Mouse (Mus musculus) lung, embryonic 15.5 days (tissue): ENCODE measurements at regions not wholly inside any gene's neighbourhood (a gene's known extent, or its start where the extent isn't known, plus 50 kb on each side); places are given as distances from the start of the nearest gene placed in this dataset.
"Not testable (repeated sequence)": the region's sequence is repeated elsewhere in the genome, so short reads cannot be mapped to it uniquely, and the experiment has no call there.

Experiments
- ATAC-seq: fragments of 200-750 bp; cut with Nextera tagmentation; 2 replicates; pipeline ENCODE4 v1.8.0; 2017; ENCODE audit warnings: moderate number of reproducible peaks, borderline replicate concordance; ENCODE audit not compliant: low FRiP score, low TSS enrichment; ENCODE audit errors: extremely low read depth
- H3K27ac ChIP-seq: fragments of 300-500 bp; sonication (generic); 2 replicates; pipeline ENCODE4 v1.5.1; 2015; ENCODE audit warnings: moderate library complexity, mild to moderate bottlenecking, inconsistent platforms
- H3K27me3 ChIP-seq: fragments of 300-500 bp; sonication (generic); 2 replicates; pipeline ENCODE4 v1.6.1; 2015; ENCODE audit warnings: inconsistent platforms
- H3K36me3 ChIP-seq: fragments of 300-500 bp; sonication (generic); 2 replicates; pipeline ENCODE4 v1.6.1; 2015; ENCODE audit warnings: inconsistent platforms
- H3K4me1 ChIP-seq: fragments of 300-500 bp; sonication (generic); 2 replicates; pipeline ENCODE4 v1.6.1; 2015; ENCODE audit warnings: inconsistent platforms
- H3K4me2 ChIP-seq: fragments of 300-500 bp; sonication (generic); 2 replicates; pipeline ENCODE4 v1.6.1; 2015; ENCODE audit warnings: inconsistent platforms, mild to moderate bottlenecking, moderate library complexity
- H3K4me3 ChIP-seq: fragments of 300-500 bp; sonication (generic); 2 replicates; pipeline ENCODE4 v1.5.1; 2015; ENCODE audit warnings: mild to moderate bottlenecking, inconsistent platforms
- H3K9ac ChIP-seq: fragments of 300-500 bp; sonication (generic); 2 replicates; pipeline ENCODE4 v1.6.1; 2015; ENCODE audit warnings: inconsistent platforms
- H3K9me3 ChIP-seq: fragments of 300-500 bp; sonication (generic); 2 replicates; pipeline ENCODE4 v1.6.1; 2016; ENCODE audit warnings: inconsistent platforms
- WGBS: fragments of 180-500 bp; shearing (Covaris S2); methylation state at CpG from one replicate; pipeline ENCODE4 v1.1.7; 2015; 5-methylcytosine and 5-hydroxymethylcytosine counted together

DNA sequence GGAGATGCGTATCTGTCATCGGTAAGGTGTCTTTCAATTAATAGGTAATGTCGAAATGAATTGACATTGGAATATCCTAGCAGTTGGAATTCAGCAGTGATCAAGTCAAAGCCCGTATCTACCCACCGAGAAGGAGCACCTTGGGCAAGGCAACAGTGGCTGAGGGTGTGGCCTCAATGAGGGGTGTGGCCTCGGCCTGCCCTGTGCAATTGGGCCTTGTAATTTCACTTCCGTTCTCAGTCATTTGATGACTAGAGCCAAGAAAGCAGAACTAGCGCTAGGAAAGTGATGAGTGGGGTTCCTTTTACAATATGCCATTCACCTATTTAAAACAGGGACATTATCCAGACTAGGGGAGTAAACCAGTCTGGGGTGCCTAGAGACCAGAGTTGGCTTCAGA, 77.6 kb downstream of the Elovl4 start:
- H3K9ac ChIP-seq = no peak overlapping the region
- no peaks in the 10 kb centered on the region for H3K27me3 ChIP-seq
- no peak overlapping the region for H3K4me2 ChIP-seq
- 0 out of 2 replicates have a peak, but pooled peaks cover 3% of the 10 kb centered on the region for H3K4me1 ChIP-seq
- no peak for ATAC-seq
- H3K9me3 ChIP-seq = no peaks in the 10 kb centered on the region
- H3K36me3 ChIP-seq = no peaks in the 10 kb centered on the region
- no peak overlapping the region for H3K4me3 ChIP-seq
- WGBS = 83% methylated on average over 8 of the region's 8 CpGs
- H3K27ac ChIP-seq = no peak overlapping the region

DNA sequence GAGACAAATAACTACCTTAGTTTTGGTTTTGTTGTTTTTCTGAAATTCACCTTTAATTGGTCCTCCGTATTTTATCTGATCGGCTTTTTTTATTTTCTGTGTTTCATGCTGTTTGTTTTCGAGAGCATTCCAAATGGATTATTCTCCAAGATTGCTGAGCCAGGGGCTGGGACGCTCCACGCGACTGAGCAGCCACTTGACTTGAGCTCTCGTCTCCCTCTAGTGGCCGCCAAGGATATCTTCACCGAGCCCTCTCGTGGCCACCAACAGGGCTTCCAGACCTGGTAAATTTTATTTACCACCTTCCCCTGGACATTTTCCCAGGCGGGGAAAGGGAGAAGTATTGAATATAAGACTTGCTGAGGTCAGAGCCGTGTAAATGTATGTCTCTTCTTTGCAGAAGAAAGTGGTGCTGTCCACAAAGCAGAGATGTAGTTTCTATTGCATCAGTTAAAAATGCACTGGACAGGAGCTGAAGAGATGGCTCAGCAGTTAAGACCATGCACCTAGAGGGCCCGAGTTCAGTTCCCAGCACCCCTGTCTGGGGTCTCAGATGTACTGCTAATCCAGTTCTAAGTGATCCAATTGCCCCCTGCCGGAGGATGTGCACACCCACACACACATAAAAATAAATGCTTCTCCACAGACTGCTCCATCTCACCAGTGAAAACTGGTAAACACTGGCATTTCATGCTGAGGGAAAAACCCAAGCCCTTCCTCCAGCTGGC, 78.5 kb downstream of the Elovl4 start:
- H3K27ac ChIP-seq = no peak overlapping the region
- no peak overlapping the region for H3K9ac ChIP-seq
- H3K36me3 ChIP-seq = no peaks in the 10 kb centered on the region
- ATAC-seq = peak; percentile 85; the same call in 1 of the 2 replicates
- peak overlapping the region; percentile 64 for H3K4me2 ChIP-seq
- peak overlapping the region; percentile 33 for H3K4me3 ChIP-seq
- H3K9me3 ChIP-seq = no peaks in the 10 kb centered on the region
- H3K4me1 ChIP-seq = 0 out of 2 replicates have a peak, but pooled peaks cover 3% of the 10 kb centered on the region
- no peaks in the 10 kb centered on the region for H3K27me3 ChIP-seq
- 11% methylated on average over 14 of the region's 14 CpGs for WGBS

DNA sequence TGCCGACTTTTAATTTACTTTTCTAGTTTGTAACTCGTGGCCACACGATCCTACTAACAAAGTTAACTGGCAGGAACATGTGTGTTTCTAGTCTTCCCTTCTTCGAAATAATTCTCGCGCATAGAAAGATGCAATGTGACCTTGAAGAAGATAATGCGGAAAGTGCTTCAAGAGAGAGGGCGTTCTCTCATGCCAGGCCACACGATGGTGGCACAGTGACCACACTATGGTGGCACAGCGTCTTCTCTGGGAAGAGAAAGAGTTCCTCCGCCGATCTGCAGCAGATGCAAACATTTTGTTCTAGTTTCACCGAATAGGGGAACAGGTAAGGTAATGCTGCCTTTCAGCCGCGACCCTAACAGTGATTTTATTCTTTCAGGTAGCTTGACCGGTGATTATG, 79.1 kb downstream of the Elovl4 start:
- no peaks in the 10 kb centered on the region for H3K27me3 ChIP-seq
- H3K4me1 ChIP-seq = 0 out of 2 replicates have a peak, but pooled peaks cover 3% of the 10 kb centered on the region
- ATAC-seq = no peak
- peak overlapping the region; percentile 33 for H3K4me3 ChIP-seq
- no peaks in the 10 kb centered on the region for H3K9me3 ChIP-seq
- H3K36me3 ChIP-seq = no peaks in the 10 kb centered on the region
- H3K9ac ChIP-seq = no peak overlapping the region
- WGBS = 41% methylated on average over 16 of the region's 16 CpGs
- peak overlapping the region; percentile 64 for H3K4me2 ChIP-seq
- H3K27ac ChIP-seq = no peak overlapping the region

DNA sequence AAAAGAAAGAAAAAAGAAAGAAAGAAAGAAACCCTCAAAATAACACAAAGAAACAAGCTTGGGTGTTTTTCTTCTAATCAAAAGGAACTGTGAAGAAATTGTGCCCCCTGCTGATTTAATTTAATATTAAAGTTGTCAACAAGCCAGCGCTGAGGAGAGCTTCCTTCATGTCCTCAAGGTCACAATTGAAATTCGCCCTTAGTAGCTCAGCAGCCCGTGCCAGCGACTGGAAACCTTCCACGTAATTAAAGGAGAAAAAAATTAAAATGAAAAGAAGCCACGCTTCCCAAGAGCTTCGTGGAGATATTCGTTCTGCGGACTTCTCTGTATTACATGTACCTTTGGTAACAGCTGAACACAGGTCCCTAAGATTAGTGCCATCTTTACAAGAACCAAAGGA, 80.0 kb downstream of the Elovl4 start:
- Histone ChIP-seq H3K9ac (no peak overlapping the region), H3K9me3 (no peaks in the 10 kb centered on the region), H3K36me3 (no peaks in the 10 kb centered on the region), H3K4me1 (0 out of 2 replicates have a peak, but pooled peaks cover 3% of the 10 kb centered on the region), H3K4me2 (peak overlapping the region; percentile 29; the same call in 1 of the 2 replicates), H3K4me3 (no peak overlapping the region), H3K27me3 (no peaks in the 10 kb centered on the region), H3K27ac (no peak overlapping the region)
- ATAC-seq = no peak
- WGBS = 42% methylated on average over 9 of the region's 9 CpGs

DNA sequence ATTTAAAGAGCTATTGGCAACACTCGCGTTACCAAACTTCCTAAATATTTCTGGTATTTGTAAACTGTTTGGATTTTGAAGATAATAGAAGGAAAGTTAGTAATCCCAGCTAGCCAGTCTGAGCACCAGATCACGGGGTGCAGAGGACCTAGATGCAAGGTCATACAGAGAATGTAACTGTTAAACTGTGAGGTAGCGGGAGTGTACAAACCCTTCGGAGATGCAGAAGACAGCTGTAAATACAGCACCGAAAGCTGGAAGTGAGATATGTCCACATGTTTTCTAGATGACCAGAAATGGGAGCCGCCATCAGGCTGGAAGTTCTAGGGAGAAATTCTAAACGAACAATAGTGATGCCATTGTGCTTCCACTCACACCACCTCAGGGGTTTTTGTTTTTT, 80.5 kb downstream of the Elovl4 start:
- Histone ChIP-seq H3K27ac (peak overlapping the region; percentile 38; the same call in 1 of the 2 replicates), H3K36me3 (no peaks in the 10 kb centered on the region), H3K9me3 (no peaks in the 10 kb centered on the region), H3K4me1 (0 out of 2 replicates have a peak, but pooled peaks cover 3% of the 10 kb centered on the region), H3K4me2 (peak overlapping the region; percentile 29), H3K27me3 (no peaks in the 10 kb centered on the region), H3K4me3 (no peak overlapping the region), H3K9ac (no peak overlapping the region)
- ATAC-seq = peak; percentile 53; the same call in 1 of the 2 replicates
- 27% methylated on average over 8 of the region's 8 CpGs for WGBS

DNA sequence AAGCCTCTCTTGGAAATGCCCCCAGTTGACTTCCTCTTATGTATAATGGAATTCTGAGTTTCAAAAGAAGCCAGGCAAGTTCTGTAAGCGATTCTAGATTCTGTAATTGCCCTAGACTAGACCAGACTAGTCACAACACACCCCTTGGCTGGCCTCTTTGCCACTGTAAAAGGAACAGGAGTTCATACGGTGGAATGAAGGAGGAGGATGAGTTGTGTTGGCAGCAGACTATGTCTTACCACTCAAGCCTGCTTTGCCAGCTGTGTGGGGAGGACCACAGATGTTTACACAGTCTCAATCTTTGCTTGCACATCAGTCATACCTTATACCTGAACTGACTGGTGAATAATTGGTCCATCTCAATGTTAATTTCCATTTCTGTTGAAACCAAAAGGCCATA, 85.1 kb downstream of the Elovl4 start:
- Histone ChIP-seq H3K9me3 (no peaks in the 10 kb centered on the region), H3K27ac (no peak overlapping the region)

DNA sequence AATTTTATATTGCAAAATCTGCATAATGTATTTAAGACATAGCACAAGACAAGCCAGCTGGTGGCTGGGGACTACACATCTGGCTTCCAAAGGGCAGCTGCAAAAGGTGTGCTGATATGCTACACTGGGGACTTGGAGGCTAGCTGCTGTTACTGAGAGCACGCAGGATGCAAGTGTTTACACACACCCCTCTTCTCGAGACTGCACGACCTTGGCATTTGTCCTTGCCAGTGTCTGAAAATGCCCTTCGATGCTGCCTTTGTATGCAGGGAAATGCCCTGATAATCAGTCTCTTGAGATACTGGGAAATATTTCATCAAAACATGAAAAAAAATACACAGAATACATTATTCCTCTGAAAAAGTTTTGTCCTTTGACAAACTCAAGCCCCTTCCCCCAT, 86.3 kb downstream of the Elovl4 start:
- H3K4me2 ChIP-seq = no peak overlapping the region
- no peak overlapping the region for H3K27ac ChIP-seq
- H3K9ac ChIP-seq = no peak overlapping the region
- H3K27me3 ChIP-seq = no peaks in the 10 kb centered on the region
- 31% methylated on average over 4 of the region's 4 CpGs for WGBS
- no peak overlapping the region for H3K4me3 ChIP-seq
- no peaks in the 10 kb centered on the region for H3K36me3 ChIP-seq
- ATAC-seq = no peak
- no peaks in the 10 kb centered on the region for H3K9me3 ChIP-seq
- H3K4me1 ChIP-seq = no peaks in the 10 kb centered on the region

More for the DNA sequence above, 85.1 kb downstream of the Elovl4 start:
- Histone ChIP-seq H3K4me3 (no peak overlapping the region), H3K27me3 (no peaks in the 10 kb centered on the region), H3K4me1 (no peaks in the 10 kb centered on the region), H3K4me2 (no peak overlapping the region), H3K9ac (no peak overlapping the region), H3K36me3 (no peaks in the 10 kb centered on the region)
- ATAC-seq = no peak
- WGBS = 49% methylated on average over 2 of the region's 2 CpGs

DNA sequence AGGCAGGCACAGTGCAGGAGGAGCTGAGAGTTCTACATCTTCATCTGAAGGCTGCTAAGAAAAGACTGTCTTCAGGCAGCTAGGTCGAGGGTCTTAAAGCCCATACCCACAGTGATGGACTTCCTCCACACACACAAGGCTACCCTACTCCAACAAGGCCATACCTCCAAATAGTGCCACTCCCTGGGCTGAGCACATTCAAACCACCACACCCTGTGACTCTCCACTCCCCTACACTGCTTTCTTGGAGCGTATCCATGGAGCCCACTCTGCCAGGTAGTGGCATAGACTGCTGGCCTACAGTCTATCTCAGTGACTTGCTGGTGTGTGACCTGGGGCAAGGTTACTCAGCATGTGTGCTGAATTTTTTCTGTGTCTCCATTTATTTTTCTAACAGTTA, 88.0 kb downstream of the Elovl4 start:
- not testable (repeated sequence) for H3K9ac ChIP-seq, ATAC-seq, H3K27ac ChIP-seq, H3K9me3 ChIP-seq, H3K4me2 ChIP-seq, H3K4me1 ChIP-seq, H3K36me3 ChIP-seq, H3K27me3 ChIP-seq, H3K4me3 ChIP-seq
- 79% methylated on average over 2 of the region's 2 CpGs for WGBS

DNA sequence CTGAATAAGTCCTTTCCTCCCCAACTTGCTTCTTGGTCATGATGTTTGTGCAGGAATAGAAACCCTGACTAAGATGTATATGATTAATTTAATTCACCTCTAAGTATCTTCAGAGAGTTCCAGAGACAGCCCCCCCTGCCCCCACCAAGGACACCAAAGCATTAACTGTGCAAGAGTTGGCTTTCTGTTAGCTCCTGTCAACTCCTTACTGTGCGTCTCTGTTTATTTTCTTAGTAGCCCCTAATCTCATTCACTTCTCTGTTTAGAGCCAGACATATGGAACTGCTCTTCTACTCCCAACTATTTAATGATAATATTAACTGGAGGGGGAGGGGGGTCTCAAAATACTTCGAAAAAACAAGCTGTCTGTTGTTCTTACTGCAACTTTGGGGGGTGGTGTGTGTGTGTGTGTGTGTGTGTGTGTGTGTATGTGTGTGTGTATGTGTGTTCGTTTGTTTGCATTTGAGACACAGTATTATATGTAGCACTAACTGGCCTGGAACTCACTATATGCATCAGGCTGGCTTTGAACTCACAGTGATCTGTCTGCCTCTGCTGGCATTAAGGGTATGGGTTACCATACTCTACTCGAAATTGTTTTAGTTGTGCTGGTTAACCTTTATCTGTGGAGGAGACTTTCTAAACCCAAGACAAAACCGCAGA, 89.8 kb downstream of the Elovl4 start:
- Histone ChIP-seq H3K9me3 (no peaks in the 10 kb centered on the region), H3K9ac (no peak overlapping the region), H3K36me3 (no peaks in the 10 kb centered on the region), H3K27ac (no peak overlapping the region), H3K4me1 (no peaks in the 10 kb centered on the region), H3K4me2 (no peak overlapping the region), H3K4me3 (no peak overlapping the region), H3K27me3 (no peaks in the 10 kb centered on the region)
- 32% methylated on average over 5 of the region's 5 CpGs for WGBS
- ATAC-seq = peak; percentile 88; the same call in 1 of the 2 replicates

DNA sequence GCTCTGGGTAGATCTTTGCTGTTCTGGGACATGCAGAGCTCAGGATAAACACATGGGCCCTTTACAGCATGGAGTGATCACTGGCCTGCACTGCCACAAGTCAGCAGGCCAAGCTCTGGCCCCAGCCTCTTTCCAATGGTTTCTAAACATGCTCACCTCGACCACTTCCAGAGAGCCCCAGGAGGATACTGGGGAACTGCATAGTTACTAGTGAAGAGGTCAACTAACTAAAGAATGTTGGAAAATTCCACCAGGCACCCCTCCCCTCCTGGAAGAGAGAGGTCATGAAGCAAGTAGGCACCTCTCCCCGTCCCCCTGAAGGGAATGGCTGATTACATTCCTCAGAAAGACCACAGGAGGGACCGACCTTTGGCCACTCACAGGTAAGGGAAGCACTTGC, 98.7 kb downstream of the Elovl4 start:
- H3K9ac ChIP-seq = no peak overlapping the region
- H3K27me3 ChIP-seq = no peaks in the 10 kb centered on the region
- no peaks in the 10 kb centered on the region for H3K4me1 ChIP-seq
- no peak overlapping the region for H3K4me2 ChIP-seq
- H3K9me3 ChIP-seq = no peaks in the 10 kb centered on the region
- no peak for ATAC-seq
- WGBS = 57% methylated on average over 3 of the region's 3 CpGs
- no peak overlapping the region for H3K27ac ChIP-seq
- H3K36me3 ChIP-seq = no peaks in the 10 kb centered on the region
- H3K4me3 ChIP-seq = no peak overlapping the region

DNA sequence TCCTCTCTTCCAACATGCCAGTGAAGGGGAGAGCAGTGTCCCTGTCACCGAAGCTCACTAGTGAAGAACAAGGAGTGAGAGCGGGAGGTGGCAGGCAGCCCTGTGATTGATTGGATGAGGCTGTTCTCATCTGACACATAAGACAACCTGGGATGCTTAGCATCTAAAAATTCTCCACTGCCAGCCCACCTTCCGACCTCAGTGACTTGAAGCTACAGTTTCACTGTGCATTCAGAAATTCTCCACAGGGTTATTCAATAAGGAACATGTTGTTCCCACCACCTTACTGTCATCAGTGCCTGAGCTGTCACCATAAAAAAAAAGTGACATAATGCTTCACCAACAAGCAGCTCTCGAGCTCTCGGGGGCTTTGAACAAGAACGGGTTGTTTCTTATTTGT, 100.0 kb downstream of the Elovl4 start:
- no peak overlapping the region for H3K9ac ChIP-seq
- no peaks in the 10 kb centered on the region for H3K27me3 ChIP-seq
- no peak overlapping the region for H3K27ac ChIP-seq
- no peak overlapping the region for H3K4me2 ChIP-seq
- no peak overlapping the region for H3K4me3 ChIP-seq
- H3K4me1 ChIP-seq = no peaks in the 10 kb centered on the region
- 57% methylated on average over 6 of the region's 6 CpGs for WGBS
- no peaks in the 10 kb centered on the region for H3K36me3 ChIP-seq
- ATAC-seq = no peak
- H3K9me3 ChIP-seq = no peaks in the 10 kb centered on the region

DNA sequence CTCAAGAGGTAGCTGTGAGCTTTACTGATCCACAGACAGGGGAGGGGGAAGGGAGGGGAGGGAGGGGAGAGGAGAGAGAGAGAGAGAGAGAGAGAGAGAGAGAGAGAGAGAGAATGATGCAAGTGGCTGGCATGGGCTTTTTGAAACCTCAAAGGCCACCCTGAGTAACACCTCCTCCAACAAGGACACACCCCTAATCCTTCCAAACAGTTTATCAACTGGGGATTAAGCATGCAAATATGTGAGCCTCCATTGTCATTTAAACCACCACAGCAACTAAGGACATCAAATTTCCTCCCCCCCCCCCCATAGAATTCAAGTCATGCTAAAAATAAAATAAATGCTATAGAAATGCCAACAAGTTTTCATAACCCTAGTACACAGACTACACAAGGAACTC, 101.9 kb downstream of the Elovl4 start:
- Histone ChIP-seq H3K4me1 (no peaks in the 10 kb centered on the region), H3K4me2 (no peak overlapping the region), H3K9me3 (no peaks in the 10 kb centered on the region), H3K9ac (no peak overlapping the region), H3K27ac (no peak overlapping the region), H3K27me3 (no peaks in the 10 kb centered on the region), H3K4me3 (no peak overlapping the region), H3K36me3 (no peaks in the 10 kb centered on the region)
- ATAC-seq = no peak
